Mouse (Mus musculus): Measurements from ENCODE around the gene Zdhhc3. TPM values are rescaled to one million over a fixed set of nuclear protein-coding genes. Genes with fewer than 3 reads are reported as not detected.

The Zdhhc3 gene
- polyA plus RNA-seq, 1 experiment from 2014 or later, result 68.4 TPM

GRCm38 (mm10) chr9:123047665-123048064, 65.3 kb downstream of the Zdhhc3 start:
- Histone ChIP-seq H3K27me3 (ENCODE audit: control insufficient read depth, insufficient read depth, low read length) (no peaks in the 10 kb centered on the region), H3K9me3 (ENCODE audit: control insufficient read depth, low read length) (no peaks in the 10 kb centered on the region), H3K9ac (ENCODE audit: low read length) (no peak overlapping the region), H3K4me1 (ENCODE audit: control insufficient read depth, insufficient read depth, low read length) (no peaks in the 10 kb centered on the region), H3K4me3 (ENCODE audit: low read depth, low read length) (no peak overlapping the region), H3K27ac (ENCODE audit: low read depth, low read length) (no peak overlapping the region), H3K4me2 (no peak overlapping the region), H3K36me3 (ENCODE audit: control insufficient read depth, insufficient read depth, low read length) (no peaks in the 10 kb centered on the region)
- no peak for DNase-seq (ENCODE audit: low spot score, missing footprints)
- 95% methylated on average over 1 of the region's 1 CpGs for WGBS
- no peak for ATAC-seq (ENCODE audit: low FRiP score)

GRCm38 (mm10) chr9:123034426-123034825, 78.6 kb downstream of the Zdhhc3 start, which contains the start of gene Tgm4:
Tgm4 (plus strand) TSS chr9:123034726.
- ATAC-seq (ENCODE audit: low FRiP score) (no peak), DNase-seq (ENCODE audit: low spot score, missing footprints) (no peak)
- WGBS, result 85% methylated on average over 4 of the region's 4 CpGs
- Histone ChIP-seq H3K27me3 (ENCODE audit: control insufficient read depth, insufficient read depth, low read length) (no peaks in the 10 kb centered on the region), H3K27ac (ENCODE audit: low read depth, low read length) (no peak within 1 kb of the TSS), H3K36me3 (ENCODE audit: control insufficient read depth, insufficient read depth, low read length) (no peaks in the 10 kb centered on the region), H3K4me1 (ENCODE audit: control insufficient read depth, insufficient read depth, low read length) (no peaks in the 10 kb centered on the region), H3K9me3 (ENCODE audit: control insufficient read depth, low read length) (no peaks in the 10 kb centered on the region), H3K9ac (ENCODE audit: low read length) (no peak within 1 kb of the TSS), H3K4me3 (ENCODE audit: low read depth, low read length) (no peak within 1 kb of the TSS), H3K4me2 (no peak within 1 kb of the TSS)

DNA sequence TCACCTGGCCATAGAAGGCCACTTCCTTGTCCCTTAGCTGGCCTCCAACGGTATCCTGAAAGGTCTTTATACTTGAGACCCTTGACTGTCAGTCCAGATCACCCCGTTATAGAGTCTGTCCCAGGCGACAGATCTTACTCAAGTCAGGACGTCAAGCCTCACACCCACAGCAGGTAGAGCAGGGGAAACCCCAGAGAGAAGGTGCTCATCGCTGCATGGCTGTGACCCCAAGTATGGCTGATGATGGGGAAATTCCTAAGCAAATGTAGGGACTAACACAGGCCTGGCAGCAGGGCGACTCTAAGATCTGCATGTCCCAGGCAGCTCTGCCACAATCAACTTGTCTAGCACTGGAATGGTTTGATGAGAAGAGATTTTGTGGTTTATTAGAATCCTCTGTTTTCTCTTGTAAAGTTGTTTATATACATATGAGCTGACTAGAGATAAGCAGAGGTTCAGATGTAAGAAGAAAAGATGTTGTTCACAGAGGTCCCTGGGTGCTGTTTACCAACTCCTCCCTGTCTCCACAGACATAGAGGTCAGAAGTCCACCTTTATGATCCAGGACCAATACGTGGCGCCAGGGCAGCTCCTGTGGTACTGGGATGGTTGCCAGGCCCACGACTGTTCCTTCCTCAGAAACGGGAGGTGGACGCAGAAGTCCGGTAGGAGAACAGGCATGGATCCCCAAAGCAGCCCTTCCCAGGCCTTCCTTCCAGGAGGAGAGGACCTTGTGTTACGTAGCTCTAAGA, 81.3 kb downstream of the Zdhhc3 start:
- 88% methylated on average over 13 of the region's 13 CpGs for WGBS
- Histone ChIP-seq H3K4me2 (no peak overlapping the region), H3K36me3 (ENCODE audit: control insufficient read depth, insufficient read depth, low read length) (no peaks in the 10 kb centered on the region), H3K9ac (ENCODE audit: low read length) (no peak overlapping the region), H3K9me3 (ENCODE audit: control insufficient read depth, low read length) (no peaks in the 10 kb centered on the region), H3K27ac (ENCODE audit: low read depth, low read length) (no peak overlapping the region), H3K4me3 (ENCODE audit: low read depth, low read length) (no peak overlapping the region), H3K4me1 (ENCODE audit: control insufficient read depth, insufficient read depth, low read length) (no peaks in the 10 kb centered on the region), H3K27me3 (ENCODE audit: control insufficient read depth, insufficient read depth, low read length) (no peaks in the 10 kb centered on the region)
- DNase-seq (ENCODE audit: low spot score, missing footprints) (no peak), ATAC-seq (ENCODE audit: low FRiP score) (no peak)

- H3K27me3 ChIP-seq (ENCODE audit: control insufficient read depth, insufficient read depth, low read length), result no peaks in the 10 kb centered on the region
- no peaks in the 10 kb centered on the region for H3K9me3 ChIP-seq (ENCODE audit: control insufficient read depth, low read length)
- no peak overlapping the region for H3K4me3 ChIP-seq (ENCODE audit: low read depth, low read length)
- H3K9ac ChIP-seq (ENCODE audit: low read length), result no peak overlapping the region
- H3K27ac ChIP-seq (ENCODE audit: low read depth, low read length), result no peak overlapping the region
- 83% methylated on average over 2 of the region's 2 CpGs for WGBS
- no peak for ATAC-seq (ENCODE audit: low FRiP score)
- H3K36me3 ChIP-seq (ENCODE audit: control insufficient read depth, insufficient read depth, low read length), result no peaks in the 10 kb centered on the region
- no peak for DNase-seq (ENCODE audit: low spot score, missing footprints)
- no peak overlapping the region for H3K4me2 ChIP-seq
- peaks cover 9% of the 10 kb centered on the region; the same call in 1 of the 2 replicates for H3K4me1 ChIP-seq (ENCODE audit: control insufficient read depth, insufficient read depth, low read length)
These were observed 88.8 kb downstream of the Zdhhc3 start for GRCm38 (mm10) chr9:123024201-123024600.

- Histone ChIP-seq H3K4me3 (ENCODE audit: low read depth, low read length) (peak overlapping the region; percentile 63), H3K27ac (ENCODE audit: low read depth, low read length) (no peak overlapping the region; the same call in 1 of the 2 replicates), H3K9ac (ENCODE audit: low read length) (no peak overlapping the region), H3K9me3 (ENCODE audit: control insufficient read depth, low read length) (no peaks in the 10 kb centered on the region), H3K4me2 (peak overlapping the region; percentile 69), H3K4me1 (ENCODE audit: control insufficient read depth, insufficient read depth, low read length) (peaks cover 9% of the 10 kb centered on the region; the same call in 1 of the 2 replicates), H3K36me3 (ENCODE audit: control insufficient read depth, insufficient read depth, low read length) (peaks cover 2% of the 10 kb centered on the region; the same call in 1 of the 2 replicates), H3K27me3 (ENCODE audit: control insufficient read depth, insufficient read depth, low read length) (no peaks in the 10 kb centered on the region)
- peak; percentile 89 for DNase-seq (ENCODE audit: low spot score, missing footprints)
- peak; percentile 66 for ATAC-seq (ENCODE audit: low FRiP score)
- 42% methylated on average over 18 of the region's 24 CpGs for WGBS
These were observed 91.2 kb downstream of the Zdhhc3 start for GRCm38 (mm10) chr9:123021636-123022379.

DNA sequence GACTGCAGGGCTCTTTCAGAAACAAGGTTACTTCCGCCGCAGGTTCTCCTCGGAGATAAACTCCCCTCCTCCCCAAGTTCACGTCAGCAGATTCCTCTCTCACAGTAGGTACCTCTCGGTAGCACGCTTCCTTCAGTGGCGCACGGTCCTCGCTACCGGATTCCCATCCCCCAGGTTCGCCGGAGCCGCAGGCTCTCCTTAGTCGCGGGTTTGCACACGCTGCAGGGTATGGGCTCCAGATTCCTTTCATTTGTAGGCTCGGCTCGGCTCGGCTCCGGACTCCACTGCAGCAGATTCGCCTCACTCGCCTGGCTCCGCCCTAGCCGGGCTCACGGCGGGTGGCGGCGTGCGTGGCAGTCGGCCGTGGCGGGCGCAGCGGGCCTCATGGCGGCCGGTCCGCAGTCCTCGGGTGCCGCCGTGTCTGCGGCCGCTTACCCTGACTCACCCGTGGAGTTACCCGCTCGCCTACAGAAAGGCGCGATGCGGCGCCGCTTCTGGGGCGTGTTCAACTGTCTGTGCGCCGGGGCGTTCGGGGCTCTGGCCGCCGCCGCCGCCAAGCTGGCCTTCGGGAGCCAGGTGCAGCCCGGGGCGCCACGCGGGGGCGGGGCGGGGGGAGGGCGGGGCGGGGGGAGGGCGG, 91.9 kb downstream of the Zdhhc3 start, which contains the start of gene Tmem42:
Gene Tmem42, plus strand, starts transcription at position 332 of the 637 bp plus-strand sequence.
- peak within 1 kb of the TSS; percentile 83 for H3K9ac ChIP-seq (ENCODE audit: low read length)
- peak; percentile 96 for ATAC-seq (ENCODE audit: low FRiP score)
- WGBS, result 0% methylated on average over 40 of the region's 69 CpGs

More for the DNA sequence above, 91.9 kb downstream of the Zdhhc3 start, which contains the start of gene Tmem42:
- peak; percentile 98 for DNase-seq (ENCODE audit: low spot score, missing footprints)
- Histone ChIP-seq H3K4me1 (ENCODE audit: control insufficient read depth, insufficient read depth, low read length) (peaks cover 9% of the 10 kb centered on the region; the same call in 1 of the 2 replicates), H3K9me3 (ENCODE audit: control insufficient read depth, low read length) (no peaks in the 10 kb centered on the region), H3K27me3 (ENCODE audit: control insufficient read depth, insufficient read depth, low read length) (no peaks in the 10 kb centered on the region), H3K36me3 (ENCODE audit: control insufficient read depth, insufficient read depth, low read length) (peaks cover 6% of the 10 kb centered on the region; the same call in 1 of the 2 replicates), H3K4me3 (ENCODE audit: low read depth, low read length) (peak within 1 kb of the TSS; percentile 63), H3K27ac (ENCODE audit: low read depth, low read length) (peak within 1 kb of the TSS; percentile 71), H3K4me2 (peak within 1 kb of the TSS; percentile 69)

Other genes starting within 250 kb of the Zdhhc3 start
- 78.9 and 79.9 TPM in 2 replicates for gene Zfp445, start 247.2 kb downstream of the Zdhhc3 start, polyA plus RNA-seq (2014; fragmentation: Nextera tagmentation; extraction: Ambion mirVana)
- gene Zkscan7, start 227.5 kb downstream of the Zdhhc3 start, polyA plus RNA-seq (2014; fragmentation: Nextera tagmentation; extraction: Ambion mirVana), result 2.6 and 3.3 TPM in 2 replicates
- gene Zfp105, start 190.1 kb downstream of the Zdhhc3 start, polyA plus RNA-seq (2014; fragmentation: Nextera tagmentation; extraction: Ambion mirVana), result 35.1 and 36.5 TPM in 2 replicates
- gene 1110059G10Rik, start 162.2 kb downstream of the Zdhhc3 start, polyA plus RNA-seq (2014; fragmentation: Nextera tagmentation; extraction: Ambion mirVana), result 37.0 and 38.9 TPM in 2 replicates
- gene Kif15, start 162.2 kb downstream of the Zdhhc3 start, polyA plus RNA-seq (2014; fragmentation: Nextera tagmentation; extraction: Ambion mirVana), result 61.6 and 67.8 TPM in 2 replicates
- 19.2 and 23.1 TPM in 2 replicates for gene Tmem42, start 91.9 kb downstream of the Zdhhc3 start, polyA plus RNA-seq (2014; fragmentation: Nextera tagmentation; extraction: Ambion mirVana)
- gene Tgm4, start 78.5 kb downstream of the Zdhhc3 start, polyA plus RNA-seq (2014; fragmentation: Nextera tagmentation; extraction: Ambion mirVana), result 0.38 and 0.43 TPM in 2 replicates
- 115 and 129 TPM in 2 replicates for gene Exosc7, start within 50 bp of the Zdhhc3 start, polyA plus RNA-seq (2014; fragmentation: Nextera tagmentation; extraction: Ambion mirVana)
- gene Clec3b, start 37.7 kb upstream of the Zdhhc3 start, polyA plus RNA-seq (2014; fragmentation: Nextera tagmentation; extraction: Ambion mirVana), result not detected in 2 replicates
- 0.11 and 0.29 TPM in 2 replicates for gene Cdcp1, start 102.8 kb upstream of the Zdhhc3 start, polyA plus RNA-seq (2014; fragmentation: Nextera tagmentation; extraction: Ambion mirVana)
- gene Tmem158, start 147.6 kb upstream of the Zdhhc3 start, polyA plus RNA-seq (2014; fragmentation: Nextera tagmentation; extraction: Ambion mirVana), result 4.6 and 7.0 TPM in 2 replicates

Data from midbrain, embryonic 11.5 days (tissue).